Comparison of ENCODE assay signal across 8 mouse cellular contexts in genomic region chr13:23683755-23684281, GRCm38 (mm10). TPM values are rescaled to one million over a fixed set of nuclear protein-coding genes. Genes with fewer than 3 reads are reported as not detected.
DNase-seq lines count a peak whose midpoint lies in the region; ATAC-seq lines count a peak whose summit lies in the region.

Gene Hist1h2ac (minus strand): TSS chr13:23683948.
Gene Hist1h2bc (plus strand): TSS chr13:23684199.

- WGBS in hindbrain, embryonic 11.5 days, result 0% methylated on average over 29 of the region's 32 CpGs

- no peaks in the 10 kb centered on the region for H3K27me3 ChIP-seq in hindbrain, embryonic 11.5 days (ENCODE audit: control insufficient read depth, insufficient read depth, low read length)

- ATAC-seq in hindbrain, embryonic 11.5 days (ENCODE audit: low FRiP score), result peak; percentile 99

- H3K9ac ChIP-seq in hindbrain, embryonic 11.5 days (ENCODE audit: low read depth, low read length), result peak within 1 kb of the TSS; percentile 66

- DNase-seq in Muller cell, postnatal 12 days (ENCODE audit: inconsistent ontology term), result peak; percentile 99
- DNase-seq in cerebellum, adult 9-10 months, result peak; percentile 97
- DNase-seq in frontal cortex, adult 2 months (ENCODE audit: extremely low spot score in 1 of 2, low spot score in 1 of 2), result peak; percentile 93 to 96
- DNase-seq in hindbrain, embryonic 11.5 days (ENCODE audit: low spot score), result peak; percentile 89
- peak; percentile 66 to 81 for DNase-seq in layer of hippocampus, postnatal 10 days (ENCODE audit: low spot score in 2 of 2)
- DNase-seq in lung, postnatal 10 days, result peak; percentile 91
- peak; percentile 73 for DNase-seq in ovary, postnatal 36 days (ENCODE audit: low spot score)
- DNase-seq in thymus, postnatal 25 days, result peak; percentile 86

- H3K9me3 ChIP-seq in hindbrain, embryonic 11.5 days (ENCODE audit: control insufficient read depth, low read length), result no peaks in the 10 kb centered on the region

- H3K4me3 ChIP-seq in hindbrain, embryonic 11.5 days (ENCODE audit: low read depth, low read length), result peak within 1 kb of the TSS; percentile 43

- no peaks in the 10 kb centered on the region for H3K36me3 ChIP-seq in hindbrain, embryonic 11.5 days (ENCODE audit: control insufficient read depth, insufficient read depth, low read length)

- H3K4me1 ChIP-seq in hindbrain, embryonic 11.5 days (replicated peaks; ENCODE audit: control insufficient read depth, insufficient read depth, low read length), result peaks cover 2% of the 10 kb centered on the region; the same call in 1 of the 2 replicates

- peak within 1 kb of the TSS; percentile 95 for H3K27ac ChIP-seq in hindbrain, embryonic 11.5 days (ENCODE audit: low read depth, low read length)

- peak within 1 kb of the TSS; percentile 76 for H3K4me2 ChIP-seq in hindbrain, embryonic 11.5 days (replicated peaks; ENCODE audit: low read depth, low read length)

RNA-seq across cellular contexts. Expression of gene Hist1h2ac, which starts in this region (rescaled TPM):
- 1.7 and 2.1 TPM in 2 replicates for polyA plus RNA-seq in frontal cortex, adult 2 months (2012; rRNA removed)
- polyA plus RNA-seq in hindbrain, embryonic 11.5 days (2014; fragmentation: Nextera tagmentation; extraction: Ambion mirVana), result 0.79 and 0.84 TPM in 2 replicates
- 1 to 10 TPM; 2.6 to 3.3 TPM for total RNA-seq in layer of hippocampus, postnatal 10 days (2021)

RNA-seq across cellular contexts. Expression of gene Hist1h2bc, which starts in this region (rescaled TPM):
- polyA plus RNA-seq in frontal cortex, adult 2 months (2012; rRNA removed), result 154 and 172 TPM in 2 replicates
- 21.0 and 26.1 TPM in 2 replicates for polyA plus RNA-seq in hindbrain, embryonic 11.5 days (2014; fragmentation: Nextera tagmentation; extraction: Ambion mirVana)
- 10 to 100 TPM; 27.9 to 28.0 TPM for total RNA-seq in layer of hippocampus, postnatal 10 days (2021)

Comparison
In these comparisons a context has a peak if more than half of its experiments do, and no peak if none do; other contexts are left out.
1. Peak in every context shown above with its lines: DNase-seq, ATAC-seq, H3K4me3 ChIP-seq and H3K27ac ChIP-seq.